Mouse (Mus musculus) left cerebral cortex, postnatal 25 days (tissue): Measurements from ENCODE around the gene Zfp609. TPM values are rescaled to one million over a fixed set of nuclear protein-coding genes. Genes with fewer than 3 reads are reported as not detected.
"Not testable (repeated sequence)": the region's sequence is repeated elsewhere in the genome, so short reads cannot be mapped to it uniquely, and the experiment has no call there.

Experiments used
- DNase-seq, 2 experiments: peaks; one replicate each; pipeline ENCODE4 v3.0.0; 2022; ENCODE audit warnings: low spot score in 2 of 2, mixed read lengths in 1 of 2
- intact Hi-C: fragments of 180-260 bp; cut with DNase I; formaldehyde crosslinking; loops from one replicate; pipeline ENCODE4 v1.15.1; 2025
- total RNA-seq, 2 experiments: library from RNA; stranded (reverse); gene quantifications; 2 replicates each; pipeline ENCODE4 v1.2.3; 2021

Gene Zfp609
- total RNA-seq, 2 experiments from 2014 or later, result 42.3 to 48.5 TPM

DNA sequence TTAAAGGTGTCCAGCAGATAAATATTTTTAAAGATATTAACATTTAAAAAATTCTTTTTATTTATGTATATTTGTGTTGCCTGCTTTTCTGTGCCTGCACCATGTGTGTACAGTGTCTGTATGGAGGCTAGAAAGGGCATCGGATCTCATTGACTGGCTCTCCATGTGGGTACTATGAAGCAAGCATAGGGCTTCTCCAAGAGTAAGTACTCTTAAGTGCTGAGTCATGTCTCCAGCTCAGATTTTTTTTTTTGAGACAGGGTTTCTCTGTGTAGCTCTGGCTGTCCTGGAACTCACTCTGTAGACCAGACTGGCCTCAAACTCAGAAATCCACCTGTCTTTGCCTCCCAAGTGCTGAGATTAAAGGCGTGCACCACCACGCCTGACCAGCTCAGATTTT is 47.7 kb downstream of the Zfp609 start:
- intact Hi-C loops, DNase-seq: not testable (repeated sequence)

GRCm38 (mm10) chr9:65776874-65777432 is 50.4 kb downstream of the Zfp609 start:
- DNase-seq, result no peak
- intact Hi-C loops, result no loop called here

GRCm38 (mm10) chr9:65776137-65776872 is 51.1 kb downstream of the Zfp609 start:
- DNase-seq, result no peak
- intact Hi-C loops, result no loop called here

DNA sequence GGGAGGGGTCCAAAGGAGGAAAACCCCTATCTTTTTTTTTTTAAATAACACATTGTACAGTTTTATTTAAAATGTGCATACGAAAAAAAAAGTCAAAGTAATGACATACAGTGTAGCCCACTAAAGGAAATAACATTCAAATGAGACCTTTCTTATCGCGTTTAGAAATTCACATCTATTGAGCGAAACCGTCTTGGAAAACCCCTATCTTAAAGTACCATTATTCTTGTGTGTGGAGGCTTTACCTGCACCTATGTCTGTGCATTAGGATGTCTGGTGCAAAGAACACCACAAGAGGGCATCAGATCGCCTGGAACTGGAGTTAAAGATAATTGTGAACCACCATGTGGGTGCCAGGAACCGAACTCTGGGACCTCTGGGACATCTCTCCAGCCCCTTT is 53.6 kb downstream of the Zfp609 start:
- intact Hi-C loops, result no loop called here
- DNase-seq, result no peak

DNA sequence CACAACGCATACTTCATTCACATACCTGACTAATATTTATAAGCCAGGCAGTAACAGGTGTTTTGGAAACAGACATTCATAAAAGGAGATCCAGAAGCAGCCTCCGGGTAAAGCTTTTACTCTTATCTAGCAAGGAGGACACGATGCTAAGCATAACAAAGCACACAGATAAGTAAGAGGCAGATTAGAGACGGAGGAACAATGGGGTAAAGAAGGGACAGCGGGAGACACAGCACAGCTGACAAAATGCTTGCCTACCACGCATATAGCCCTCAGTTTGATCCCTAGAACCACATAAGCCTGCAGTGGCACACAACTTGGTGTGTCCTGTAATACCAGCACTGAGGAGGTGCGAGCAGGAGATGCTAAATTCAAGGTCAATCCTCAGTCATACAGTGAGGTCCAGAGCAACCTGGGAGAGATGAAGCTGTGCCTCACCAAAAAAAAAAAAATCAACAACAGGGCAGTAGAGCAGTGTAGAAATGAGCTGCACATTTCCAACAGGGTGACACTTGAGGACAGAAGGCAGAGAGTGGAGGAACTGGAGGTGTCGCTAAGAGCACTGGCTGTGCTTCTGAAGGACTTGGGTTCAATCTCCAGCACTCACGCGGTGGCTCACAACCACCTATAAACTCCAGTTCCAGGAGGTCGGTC is 56.2 kb downstream of the Zfp609 start:
- DNase-seq, result no peak
- intact Hi-C loops, result no loop called here

DNA sequence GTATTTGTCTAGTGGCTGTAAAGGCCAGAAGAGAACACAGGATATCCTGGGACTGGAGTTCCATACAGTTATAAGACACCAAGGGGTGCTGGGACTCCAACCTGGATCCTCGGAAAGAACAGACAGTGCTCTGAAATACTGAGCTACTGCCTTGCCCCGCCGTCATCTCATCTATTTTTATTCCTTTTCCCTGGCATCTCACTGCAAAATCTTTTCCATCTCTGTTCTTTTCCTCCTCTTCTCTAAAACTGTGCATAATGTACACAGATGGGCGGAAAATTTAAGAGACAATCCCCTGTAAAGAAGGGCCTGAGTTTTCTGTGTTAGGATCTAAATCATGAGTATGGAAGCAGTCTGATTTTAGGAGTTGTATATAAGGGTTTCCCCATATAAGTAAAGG is 64.6 kb downstream of the Zfp609 start:
- peak in 1 of 2 experiments; percentile 76 for DNase-seq
- intact Hi-C loops, result loop anchor here (5.0 kb wide), 1 partner anchor 65 kb away; the partner anchor contains the start of gene Zfp609

DNA sequence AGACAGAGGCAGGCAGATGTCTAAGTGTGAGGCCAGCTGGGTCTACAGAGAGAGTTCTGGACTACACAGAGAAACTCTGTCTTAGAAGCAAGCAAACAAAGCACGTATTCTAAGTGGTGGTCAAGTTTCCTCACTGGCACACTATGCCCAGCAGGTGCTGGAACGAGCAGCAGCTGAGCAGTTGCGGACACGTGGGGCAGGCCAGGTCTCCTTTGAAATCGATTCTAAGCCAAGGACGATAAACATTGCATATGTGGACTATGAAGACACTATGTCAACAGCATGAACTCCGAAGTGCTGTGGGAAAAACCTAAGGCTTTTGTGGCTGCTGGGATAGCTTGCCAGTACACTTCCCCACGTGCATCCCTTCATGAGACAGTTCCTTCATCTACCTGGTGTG is 67.4 kb downstream of the Zfp609 start:
- no peak for DNase-seq
- intact Hi-C loops, result loop anchor here (5.0 kb wide), 1 partner anchor 67 kb away; the partner anchor contains the start of gene Zfp609

DNA sequence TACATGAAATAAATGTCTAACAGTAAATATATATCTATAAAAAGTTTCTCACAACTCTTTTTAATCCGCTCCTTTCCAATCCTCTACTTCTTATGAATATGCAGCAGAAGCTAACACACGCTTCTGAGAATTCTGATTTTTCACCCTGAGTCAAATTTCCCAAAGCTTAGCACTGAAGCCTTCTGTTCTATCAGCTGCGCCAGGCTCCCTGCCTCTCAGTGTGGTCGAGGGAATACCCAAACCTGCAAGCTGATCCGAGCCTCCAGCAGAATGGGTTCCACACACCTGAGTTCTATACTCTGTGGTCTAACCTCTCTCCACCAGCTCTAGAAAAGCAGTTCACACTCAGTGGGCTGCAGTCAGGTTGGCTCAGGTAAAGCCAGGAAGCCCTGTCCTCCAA is 68.1 kb downstream of the Zfp609 start:
- intact Hi-C loops, result no loop called here

GRCm38 (mm10) chr9:65757826-65758225 is 69.5 kb downstream of the Zfp609 start:
- DNase-seq, result no peak
- intact Hi-C loops, result no loop called here

More for the DNA sequence above, 68.1 kb downstream of the Zfp609 start:
- peak in 1 of 2 experiments; percentile 52 for DNase-seq

- intact Hi-C loops, result no loop called here
- no peak for DNase-seq
These were observed 71.5 kb downstream of the Zfp609 start for GRCm38 (mm10) chr9:65755673-65756375.

- intact Hi-C loops, result no loop called here
- DNase-seq, result no peak
These were observed 72.2 kb downstream of the Zfp609 start for GRCm38 (mm10) chr9:65755164-65755563.

GRCm38 (mm10) chr9:65752632-65753031 is 74.7 kb downstream of the Zfp609 start:
- no peak for DNase-seq
- intact Hi-C loops, result no loop called here

DNA sequence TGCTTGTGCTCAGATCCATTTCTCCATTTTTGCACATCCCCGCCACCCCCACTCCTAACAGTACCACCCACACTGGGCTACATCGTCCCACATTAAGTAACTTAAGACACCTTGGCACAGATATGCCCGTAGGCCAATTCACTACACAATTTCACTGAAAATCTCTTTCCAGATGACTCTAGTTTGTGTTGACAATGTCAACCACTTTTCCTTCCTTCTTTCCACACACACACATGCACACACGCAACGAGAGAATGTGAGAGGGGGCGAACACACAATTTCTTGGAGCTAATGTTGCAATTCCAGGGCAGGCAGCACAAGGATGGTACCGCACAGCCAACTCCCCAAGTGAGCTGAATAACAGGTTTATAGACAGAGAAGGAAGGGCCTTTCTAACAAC is 75.5 kb downstream of the Zfp609 start:
- no peak for DNase-seq
- intact Hi-C loops, result no loop called here

- intact Hi-C loops, result no loop called here
- no peak for DNase-seq
These were observed 79.3 kb downstream of the Zfp609 start for GRCm38 (mm10) chr9:65748102-65748501.

DNA sequence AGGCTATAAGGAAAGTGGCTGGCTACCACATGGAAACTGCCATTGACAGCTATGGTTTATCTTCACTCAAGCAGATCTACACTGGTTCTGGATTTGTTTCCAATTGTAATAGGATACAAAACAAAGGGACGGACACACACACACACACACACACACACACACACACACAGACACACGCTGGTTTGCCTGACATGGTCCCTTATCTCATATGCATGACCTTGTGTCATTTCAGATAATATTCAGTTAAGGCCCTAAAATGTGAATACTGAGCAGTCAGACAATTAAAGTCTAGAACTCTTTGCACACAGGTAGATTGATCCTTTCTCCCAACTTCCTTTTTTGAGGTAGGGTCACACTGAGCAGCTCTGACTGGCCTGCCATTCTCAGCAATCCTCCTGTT is 80.9 kb downstream of the Zfp609 start:
- intact Hi-C loops, result no loop called here
- DNase-seq, result no peak

DNA sequence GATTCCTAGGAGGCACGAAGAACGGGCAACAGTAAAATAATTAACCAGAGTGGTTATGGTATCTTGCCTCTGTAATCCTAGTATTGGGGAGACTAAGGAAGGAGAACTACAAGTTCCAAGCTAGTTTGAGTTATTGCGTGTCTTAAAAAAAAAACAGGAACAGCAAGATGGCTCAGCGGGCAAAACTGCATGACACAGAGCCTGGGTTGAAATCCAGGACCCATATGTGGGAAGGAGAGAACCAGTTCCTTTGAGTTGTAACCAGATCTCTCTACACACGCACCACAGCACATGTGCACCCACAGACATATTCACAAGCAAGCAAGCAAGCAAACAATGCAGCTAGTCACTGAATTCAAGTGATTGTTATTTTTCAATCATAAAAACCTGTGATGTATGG is 81.9 kb downstream of the Zfp609 start:
- DNase-seq, result no peak
- intact Hi-C loops, result no loop called here

- intact Hi-C loops, result no loop called here
- peak; percentile 60 to 74 for DNase-seq
These were observed 82.9 kb downstream of the Zfp609 start for GRCm38 (mm10) chr9:65744171-65745082.

GRCm38 (mm10) chr9:65743809-65744170 is 83.6 kb downstream of the Zfp609 start:
- no peak for DNase-seq
- intact Hi-C loops, result no loop called here

DNA sequence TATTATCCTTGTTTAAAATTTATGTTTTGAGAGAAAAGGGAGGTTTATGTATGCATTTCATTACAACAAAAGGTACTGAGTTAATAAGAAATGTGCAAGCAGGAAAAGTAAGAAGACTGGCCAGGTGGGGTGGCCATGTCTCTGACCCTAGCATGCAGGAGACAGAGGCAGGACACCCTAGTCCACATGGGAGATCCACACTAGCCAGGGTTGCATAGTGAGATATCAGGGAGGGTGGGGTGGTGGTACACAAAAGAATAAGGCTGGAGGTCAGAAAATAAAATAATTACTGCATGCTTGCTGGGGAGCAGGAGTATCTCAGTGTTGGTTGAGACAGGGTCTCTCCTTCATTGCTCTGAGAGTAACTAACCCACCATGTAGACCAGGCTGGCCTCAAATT is 84.0 kb downstream of the Zfp609 start:
- no peak for DNase-seq
- intact Hi-C loops, result no loop called here
